Mouse (Mus musculus) hindbrain, embryonic 10.5 days (tissue): ENCODE measurements around the gene Sorcs3. TPM values are rescaled to one million over a fixed set of nuclear protein-coding genes. Genes with fewer than 3 reads are reported as not detected.

Experiments
- DNase-seq: peaks from one replicate; pipeline ENCODE4 v3.0.0-alpha.2; 2017; ENCODE audit warnings: low spot score
- H3K27ac ChIP-seq: fragments of 300-500 bp; sonication (generic); 2 replicates; pipeline ENCODE4 v1.5.1; 2016; ENCODE audit warnings: mild to moderate bottlenecking, moderate library complexity
- H3K27me3 ChIP-seq: fragments of 300-500 bp; sonication (generic); 2 replicates; pipeline ENCODE4 v1.6.1; 2016; ENCODE audit warnings: mild to moderate bottlenecking; ENCODE audit not compliant: poor library complexity, insufficient read depth, severe bottlenecking
- H3K36me3 ChIP-seq: fragments of 300-500 bp; sonication (generic); 2 replicates; pipeline ENCODE4 v1.6.1; 2016; ENCODE audit warnings: mild to moderate bottlenecking, moderate library complexity
- H3K4me1 ChIP-seq: fragments of 300-500 bp; sonication (generic); replicated peaks from 2 replicates; pipeline ENCODE4 v1.6.1; 2016; ENCODE audit warnings: mild to moderate bottlenecking
- H3K4me3 ChIP-seq: fragments of 300-500 bp; sonication (generic); 2 replicates; pipeline ENCODE4 v1.5.1; 2016; ENCODE audit warnings: mild to moderate bottlenecking, moderate library complexity
- H3K9me3 ChIP-seq: fragments of 300-500 bp; sonication (generic); 2 replicates; pipeline ENCODE4 v1.6.1; 2016; ENCODE audit warnings: mild to moderate bottlenecking, moderate library complexity
- WGBS: fragments of 180-500 bp; shearing (Covaris S2); methylation state at CpG from one replicate; pipeline ENCODE4 v1.1.7; 2016; 5-methylcytosine and 5-hydroxymethylcytosine counted together
- polyA plus RNA-seq: library from polyadenylated mRNA; unstranded; fragments of >200 nt; fragmentation: Nextera tagmentation; extraction: Ambion mirVana; gene quantifications from 2 replicates; pipeline ENCODE4 v1.2.1, GENCODE M21; 2016

The Sorcs3 gene
- polyA plus RNA-seq = 1.2 and 3.1 TPM in 2 replicates

DNA sequence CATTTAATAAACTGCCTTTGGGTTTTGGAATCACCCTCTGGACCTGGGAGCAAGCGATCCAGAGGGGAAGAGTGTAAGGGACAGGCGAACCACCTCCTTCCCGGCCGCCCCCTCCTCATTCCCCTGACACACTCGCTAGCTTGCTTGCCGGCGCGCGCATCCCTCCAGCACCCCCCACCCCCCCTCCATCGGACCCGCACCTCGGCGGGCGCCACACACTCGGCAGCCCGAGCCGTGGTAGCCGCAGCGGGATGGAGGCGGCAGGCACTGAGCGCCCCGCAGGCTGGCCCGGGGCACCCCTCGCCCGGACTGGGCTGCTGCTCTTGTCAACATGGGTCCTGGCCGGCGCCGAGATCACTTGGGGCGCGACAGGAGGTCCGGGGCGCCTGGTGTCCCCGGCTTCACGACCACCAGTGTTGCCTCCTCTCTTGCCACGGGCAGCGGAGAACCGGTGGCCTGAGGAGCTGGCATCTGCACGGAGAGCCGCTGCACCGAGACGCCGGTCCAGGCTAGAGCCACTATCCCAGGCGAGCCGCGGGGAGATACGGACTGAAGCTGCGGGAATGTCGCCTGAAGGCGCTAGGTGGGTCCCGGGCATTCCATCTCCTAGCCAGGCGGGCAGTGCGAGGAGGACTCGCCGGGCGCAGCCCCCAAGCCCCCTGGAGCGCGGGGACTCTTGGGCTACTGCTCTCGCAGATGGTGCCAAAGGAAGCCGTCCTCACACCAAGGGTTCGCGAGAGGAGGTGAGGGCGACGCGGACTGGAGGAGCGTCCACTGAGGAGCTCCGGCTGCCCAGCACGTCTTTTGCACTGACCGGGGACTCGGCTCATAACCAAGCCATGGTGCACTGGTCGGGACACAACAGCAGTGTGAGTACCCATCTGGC, at the start of gene Sorcs3:
Sorcs3 (plus strand) TSS at position 97 of the 886 bp plus-strand sequence.
- peak; percentile 69 for DNase-seq
- peak within 1 kb of the TSS; percentile 75 for H3K27ac ChIP-seq
- H3K9me3 ChIP-seq = no peaks in the 10 kb centered on the region
- peaks cover 53% of the 10 kb centered on the region for H3K4me1 ChIP-seq
- peak within 1 kb of the TSS; percentile 78 for H3K4me3 ChIP-seq
- H3K27me3 ChIP-seq = peaks cover 61% of the 10 kb centered on the region
- under 1% methylated on average over 70 of the region's 70 CpGs for WGBS
- no peaks in the 10 kb centered on the region for H3K36me3 ChIP-seq

DNA sequence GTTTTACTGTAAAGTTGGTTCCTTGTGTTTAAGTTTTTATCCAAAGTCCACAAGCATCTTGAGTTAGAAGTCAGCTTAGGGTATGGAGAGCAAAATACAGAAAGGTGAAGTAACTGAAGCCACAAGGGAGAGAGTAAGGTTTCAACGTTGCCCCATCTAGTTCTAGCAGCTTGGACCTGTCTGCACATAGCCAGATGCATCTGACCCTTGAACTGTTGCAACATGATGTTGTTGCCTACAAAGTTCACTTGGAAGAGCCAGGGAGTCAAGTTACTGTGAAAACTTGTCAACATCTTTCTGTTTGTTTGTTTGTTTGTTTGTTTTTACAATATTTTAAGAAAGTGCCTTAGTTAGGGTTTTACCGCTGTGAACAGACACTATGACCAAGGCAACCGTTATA, 40.5 kb upstream of the Sorcs3 start:
- DNase-seq = no peak
- 85% methylated on average over 3 of the region's 3 CpGs for WGBS
- Histone ChIP-seq H3K9me3 (no peaks in the 10 kb centered on the region), H3K27ac (no peak overlapping the region), H3K4me1 (no peaks in the 10 kb centered on the region), H3K36me3 (no peaks in the 10 kb centered on the region), H3K4me3 (no peak overlapping the region), H3K27me3 (no peaks in the 10 kb centered on the region)

DNA sequence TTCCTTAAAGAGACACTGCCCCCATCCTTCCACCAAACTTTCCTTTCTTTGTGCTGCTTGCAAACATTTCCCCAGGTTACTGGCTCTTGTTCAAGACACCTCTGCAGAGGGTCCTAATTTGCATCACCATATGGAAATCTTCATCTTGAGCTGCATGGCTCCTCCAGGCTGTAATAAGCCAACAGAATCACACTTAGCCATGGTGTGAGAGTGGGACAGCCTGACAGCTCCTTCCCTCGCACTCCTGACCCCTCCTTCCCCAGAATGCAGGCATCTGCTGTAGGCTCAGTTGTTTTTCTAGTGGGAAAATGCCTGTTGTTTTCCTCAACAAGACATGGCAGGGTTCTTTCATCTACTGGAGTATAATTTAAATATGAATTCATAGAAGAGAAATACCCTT, 38.7 kb upstream of the Sorcs3 start:
- Histone ChIP-seq H3K4me3 (no peak overlapping the region), H3K9me3 (no peaks in the 10 kb centered on the region), H3K36me3 (no peaks in the 10 kb centered on the region), H3K4me1 (no peaks in the 10 kb centered on the region), H3K27ac (no peak overlapping the region), H3K27me3 (no peaks in the 10 kb centered on the region)
- no peak for DNase-seq
- 60% methylated on average over 1 of the region's 1 CpGs for WGBS

DNA sequence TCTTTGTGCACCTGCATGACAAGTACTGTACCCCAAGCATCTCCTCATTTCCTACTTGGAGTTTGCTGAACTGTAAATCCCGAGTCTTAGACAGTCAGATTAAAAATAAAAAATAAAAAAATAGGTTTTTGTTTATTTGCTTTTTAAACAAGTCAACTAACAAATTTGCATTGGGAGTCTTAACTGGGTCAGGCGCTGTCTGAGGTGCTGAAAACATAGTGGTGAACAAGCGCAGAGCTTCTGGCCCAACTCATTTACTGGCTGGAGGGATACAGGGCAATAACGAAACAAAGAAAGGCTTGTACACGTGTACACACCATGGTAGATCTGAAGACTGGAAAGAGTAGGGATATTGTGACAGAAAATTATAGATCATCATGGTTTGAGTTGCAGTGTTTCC, 37.5 kb upstream of the Sorcs3 start:
- no peak overlapping the region for H3K27ac ChIP-seq
- H3K4me3 ChIP-seq = no peak overlapping the region
- DNase-seq = peak; percentile 19
- no peaks in the 10 kb centered on the region for H3K9me3 ChIP-seq
- H3K36me3 ChIP-seq = no peaks in the 10 kb centered on the region
- H3K27me3 ChIP-seq = no peaks in the 10 kb centered on the region
- WGBS = 58% methylated on average over 5 of the region's 5 CpGs
- no peaks in the 10 kb centered on the region for H3K4me1 ChIP-seq

DNA sequence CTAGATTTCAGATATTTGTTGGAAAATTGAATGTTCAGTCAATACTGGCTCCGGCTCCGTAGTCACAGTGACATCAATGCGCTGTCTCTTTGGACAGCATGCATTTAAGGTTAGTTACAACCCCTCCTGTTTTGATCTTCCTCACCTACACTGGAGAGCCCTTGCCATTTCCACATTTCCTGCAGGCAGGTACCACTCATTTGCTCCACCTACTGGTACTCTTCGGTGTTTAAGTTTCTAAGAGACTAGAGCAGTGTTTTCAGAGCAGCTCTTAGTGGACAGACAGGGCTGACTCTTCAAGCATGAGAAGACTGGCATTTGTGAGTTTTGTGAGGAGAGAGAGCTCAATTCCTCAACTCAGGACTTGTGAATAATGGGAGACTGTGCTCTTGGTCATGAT, 31.1 kb upstream of the Sorcs3 start:
- Histone ChIP-seq H3K27me3 (no peaks in the 10 kb centered on the region), H3K9me3 (no peaks in the 10 kb centered on the region), H3K36me3 (no peaks in the 10 kb centered on the region), H3K27ac (no peak overlapping the region), H3K4me1 (no peaks in the 10 kb centered on the region), H3K4me3 (no peak overlapping the region)
- DNase-seq = no peak
- WGBS = 72% methylated on average over 4 of the region's 4 CpGs

- peak; percentile 74 for DNase-seq
- no peaks in the 10 kb centered on the region for H3K36me3 ChIP-seq
- H3K27me3 ChIP-seq = peaks cover 50% of the 10 kb centered on the region
- H3K4me3 ChIP-seq = peak overlapping the region; percentile 78
- H3K9me3 ChIP-seq = no peaks in the 10 kb centered on the region
- 2% methylated on average over 22 of the region's 22 CpGs for WGBS
- peaks cover 50% of the 10 kb centered on the region for H3K4me1 ChIP-seq
- no peak overlapping the region for H3K27ac ChIP-seq
Observed at GRCm38 (mm10) chr19:48203928-48204470, 1.8 kb upstream of the Sorcs3 start.

DNA sequence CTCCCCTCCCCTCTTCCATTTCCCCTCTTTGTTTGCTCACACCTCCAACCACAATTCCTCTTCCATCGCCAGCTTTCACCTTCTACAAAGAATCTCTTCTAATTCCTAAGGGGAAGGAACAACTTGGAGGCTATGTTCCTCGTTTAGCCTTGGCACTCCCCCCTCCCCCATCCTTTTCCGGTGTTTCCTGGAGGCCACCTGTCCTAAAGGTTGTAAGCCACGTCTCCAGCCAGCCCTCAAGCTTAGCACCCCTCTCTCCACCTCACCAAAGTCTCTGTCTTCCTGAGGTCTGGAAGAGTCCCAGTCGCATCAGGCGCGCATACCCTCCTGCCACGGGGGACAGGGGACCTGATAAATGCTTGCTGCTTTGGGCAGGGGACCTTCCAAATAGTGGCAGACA, 1.3 kb upstream of the Sorcs3 start:
- H3K27ac ChIP-seq = no peak overlapping the region
- H3K9me3 ChIP-seq = no peaks in the 10 kb centered on the region
- DNase-seq = peak; percentile 30
- peak overlapping the region; percentile 78 for H3K4me3 ChIP-seq
- H3K36me3 ChIP-seq = no peaks in the 10 kb centered on the region
- WGBS = under 1% methylated on average over 8 of the region's 8 CpGs
- peaks cover 53% of the 10 kb centered on the region for H3K4me1 ChIP-seq
- peaks cover 54% of the 10 kb centered on the region for H3K27me3 ChIP-seq

GRCm38 (mm10) chr19:48204892-48205761, 698 bp upstream of the Sorcs3 start:
- Histone ChIP-seq H3K4me3 (peak overlapping the region; percentile 78), H3K4me1 (peaks cover 53% of the 10 kb centered on the region), H3K27ac (peak overlapping the region; percentile 75), H3K27me3 (peaks cover 61% of the 10 kb centered on the region), H3K36me3 (no peaks in the 10 kb centered on the region), H3K9me3 (no peaks in the 10 kb centered on the region)
- DNase-seq = peak; percentile 57
- under 1% methylated on average over 58 of the region's 62 CpGs for WGBS

- Histone ChIP-seq H3K27ac (peak overlapping the region; percentile 75), H3K27me3 (peaks cover 61% of the 10 kb centered on the region), H3K4me1 (peaks cover 53% of the 10 kb centered on the region)
Observed at GRCm38 (mm10) chr19:48206861-48207730, 1.3 kb downstream of the Sorcs3 start.

GRCm38 (mm10) chr19:48207731-48208370, 2.0 kb downstream of the Sorcs3 start:
- Histone ChIP-seq H3K36me3 (no peaks in the 10 kb centered on the region), H3K27ac (no peak overlapping the region), H3K4me3 (peak overlapping the region; percentile 78), H3K9me3 (peaks cover 5% of the 10 kb centered on the region; the same call in 1 of the 2 replicates), H3K4me1 (peaks cover 53% of the 10 kb centered on the region), H3K27me3 (peaks cover 61% of the 10 kb centered on the region)
- 4% methylated on average over 10 of the region's 10 CpGs for WGBS
- DNase-seq = peak; percentile 44

More at GRCm38 (mm10) chr19:48206861-48207730, 1.3 kb downstream of the Sorcs3 start:
- Histone ChIP-seq H3K4me3 (peak overlapping the region; percentile 78), H3K9me3 (peaks cover 1% of the 10 kb centered on the region; the same call in 1 of the 2 replicates), H3K36me3 (no peaks in the 10 kb centered on the region)
- DNase-seq = peak; percentile 34
- WGBS = 2% methylated on average over 21 of the region's 21 CpGs

DNA sequence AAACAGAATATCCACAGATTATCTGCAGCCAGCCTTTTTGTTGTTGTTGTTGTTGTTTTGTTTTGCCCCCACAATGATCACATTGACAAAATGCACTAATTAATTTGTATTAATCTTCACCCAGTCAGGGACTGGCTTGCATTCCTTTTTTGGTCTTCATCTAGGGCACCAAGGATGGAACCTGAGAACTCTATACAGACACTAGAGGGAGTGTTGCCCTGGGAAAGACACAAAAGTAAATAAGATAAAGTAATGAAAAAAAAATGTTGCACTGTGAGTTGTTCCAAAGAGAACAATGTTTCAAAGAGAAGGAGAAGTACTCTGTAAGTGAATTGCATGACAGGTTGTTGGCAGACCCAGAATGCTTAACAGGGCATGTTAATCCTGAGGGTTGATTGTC, 9.6 kb downstream of the Sorcs3 start:
- Histone ChIP-seq H3K36me3 (no peaks in the 10 kb centered on the region), H3K4me1 (no peaks in the 10 kb centered on the region), H3K4me3 (no peak overlapping the region), H3K27me3 (no peaks in the 10 kb centered on the region), H3K27ac (no peak overlapping the region), H3K9me3 (peaks cover 5% of the 10 kb centered on the region; the same call in 1 of the 2 replicates)
- no peak for DNase-seq
